Mouse (Mus musculus) megakaryocyte, adult 5-6 weeks (primary cell): ENCODE measurements around the gene Camsap3. TPM values are rescaled to one million over a fixed set of nuclear protein-coding genes. Genes with fewer than 3 reads are reported as not detected.

ENCODE experiments used
- ATAC-seq: 2 replicates; pipeline ENCODE4 v1.8.0; 2016; ENCODE audit warnings: mild to moderate bottlenecking, inconsistent platforms; ENCODE audit not compliant: poor library complexity, severe bottlenecking
- total RNA-seq, 2 experiments: library from RNA; stranded (forward) in 1 of 2; stranded (reverse) in 1 of 2; fragments of 153-499, 151-499 nt in 1 of 2; fragments of 221-1000, 200-1000 nt in 1 of 2; gene quantifications; 2 replicates each; pipeline versions ENCODE4 v1.2.3 to v1.2.4; 2015 to 2017

Camsap3 gene
- total RNA-seq, 2 experiments from 2014 or later, result 0.45 TPM; not detected in 1

GRCm38 (mm10) chr8:3654726-3655508 is 67.8 kb downstream of the Camsap3 start:
- ATAC-seq, result no peak

- no peak for ATAC-seq
These were observed 68.4 kb downstream of the Camsap3 start, which contains the start of gene Retn for GRCm38 (mm10) chr8:3655526-3655925. Gene Retn (plus strand): TSS chr8:3655770.

GRCm38 (mm10) chr8:3656725-3657381 is 69.8 kb downstream of the Camsap3 start:
- ATAC-seq, result no peak

Other genes starting within 250 kb of the Camsap3 start
- gene A430078G23Rik, start 233.9 kb upstream of the Camsap3 start, total RNA-seq (2015), result 17.0 and 17.9 TPM in 2 replicates
- gene A430078G23Rik, start 233.9 kb upstream of the Camsap3 start, total RNA-seq (2017), result 30.3 and 35.7 TPM in 2 replicates
- 43.8 and 45.0 TPM in 2 replicates for gene Arhgef18, start 194.3 kb upstream of the Camsap3 start, total RNA-seq (2015)
- gene Arhgef18, start 194.3 kb upstream of the Camsap3 start, total RNA-seq (2017), result 38.4 and 45.7 TPM in 2 replicates
- 0.20 and 0.32 TPM in 2 replicates for gene Pex11g, start 119.6 kb upstream of the Camsap3 start, total RNA-seq (2015)
- gene Pex11g, start 119.6 kb upstream of the Camsap3 start, total RNA-seq (2017), result 0.99 TPM in 1 of 2 replicates, not detected in the other
- gene Tex45, start 116.4 kb upstream of the Camsap3 start, total RNA-seq (2015), result not detected in 2 replicates
- gene Tex45, start 116.4 kb upstream of the Camsap3 start, total RNA-seq (2017), result not detected in 2 replicates
- gene Zfp358, start 94.2 kb upstream of the Camsap3 start, total RNA-seq (2015), result 6.7 and 7.9 TPM in 2 replicates
- 2.4 and 3.3 TPM in 2 replicates for gene Zfp358, start 94.2 kb upstream of the Camsap3 start, total RNA-seq (2017)
- 20.1 and 22.7 TPM in 2 replicates for gene Mcoln1, start 86.8 kb upstream of the Camsap3 start, total RNA-seq (2015)
- gene Mcoln1, start 86.8 kb upstream of the Camsap3 start, total RNA-seq (2017), result 32.9 and 42.3 TPM in 2 replicates
- gene Pnpla6, start 71.9 kb upstream of the Camsap3 start, total RNA-seq (2015), result 9.5 and 13.9 TPM in 2 replicates
- gene Pnpla6, start 71.9 kb upstream of the Camsap3 start, total RNA-seq (2017), result 9.2 and 15.6 TPM in 2 replicates
- gene C330021F23Rik, start 19.3 kb upstream of the Camsap3 start, total RNA-seq (2015), result not detected in 2 replicates
- not detected in 2 replicates for gene C330021F23Rik, start 19.3 kb upstream of the Camsap3 start, total RNA-seq (2017)
- 13.2 and 17.4 TPM in 2 replicates for gene Xab2, start 34.0 kb downstream of the Camsap3 start, total RNA-seq (2015)
- 43.0 and 44.1 TPM in 2 replicates for gene Xab2, start 34.0 kb downstream of the Camsap3 start, total RNA-seq (2017)
- gene Pet100, start 34.3 kb downstream of the Camsap3 start, total RNA-seq (2015), result 145 and 169 TPM in 2 replicates
- gene Pet100, start 34.3 kb downstream of the Camsap3 start, total RNA-seq (2017), result 244 and 284 TPM in 2 replicates
- not detected in 2 replicates for gene Pcp2, start 38.3 kb downstream of the Camsap3 start, total RNA-seq (2015)
- not detected in 2 replicates for gene Pcp2, start 38.3 kb downstream of the Camsap3 start, total RNA-seq (2017)
- 160 and 188 TPM in 2 replicates for gene Stxbp2, start 43.7 kb downstream of the Camsap3 start, total RNA-seq (2015)
- 148 and 205 TPM in 2 replicates for gene Stxbp2, start 43.7 kb downstream of the Camsap3 start, total RNA-seq (2017)
- 0.22 TPM in 1 of 2 replicates, not detected in the other for gene Retn, start 68.5 kb downstream of the Camsap3 start, total RNA-seq (2015)
- 0.45 and 0.59 TPM in 2 replicates for gene Retn, start 68.5 kb downstream of the Camsap3 start, total RNA-seq (2017)
- gene Mcemp1, start 78.5 kb downstream of the Camsap3 start, total RNA-seq (2015), result 240 and 256 TPM in 2 replicates
- 223 and 233 TPM in 2 replicates for gene Mcemp1, start 78.5 kb downstream of the Camsap3 start, total RNA-seq (2017)
- 14.4 and 15.0 TPM in 2 replicates for gene Fcor, start 85.1 kb downstream of the Camsap3 start, total RNA-seq (2015)
- gene Fcor, start 85.1 kb downstream of the Camsap3 start, total RNA-seq (2017), result 6.3 and 22.9 TPM in 2 replicates
- 19.8 and 24.6 TPM in 2 replicates for gene Trappc5, start 89.0 kb downstream of the Camsap3 start, total RNA-seq (2015)
- 38.7 and 40.6 TPM in 2 replicates for gene Trappc5, start 89.0 kb downstream of the Camsap3 start, total RNA-seq (2017)
- gene Fcer2a, start 106.9 kb downstream of the Camsap3 start, total RNA-seq (2015), result 0.13 and 0.41 TPM in 2 replicates
- gene Fcer2a, start 106.9 kb downstream of the Camsap3 start, total RNA-seq (2017), result 0.33 TPM in 1 of 2 replicates, not detected in the other
- 0.55 and 1.3 TPM in 2 replicates for gene Clec4g, start 133.4 kb downstream of the Camsap3 start, total RNA-seq (2015)
- gene Clec4g, start 133.4 kb downstream of the Camsap3 start, total RNA-seq (2017), result 0.33 and 1.2 TPM in 2 replicates
- 87.1 and 93.3 TPM in 2 replicates for gene Cd209a, start 161.7 kb downstream of the Camsap3 start, total RNA-seq (2015)
- 80.2 and 95.6 TPM in 2 replicates for gene Cd209a, start 161.7 kb downstream of the Camsap3 start, total RNA-seq (2017)